ENCODE assay signal across 8 mouse cellular contexts in the genomic region with DNA sequence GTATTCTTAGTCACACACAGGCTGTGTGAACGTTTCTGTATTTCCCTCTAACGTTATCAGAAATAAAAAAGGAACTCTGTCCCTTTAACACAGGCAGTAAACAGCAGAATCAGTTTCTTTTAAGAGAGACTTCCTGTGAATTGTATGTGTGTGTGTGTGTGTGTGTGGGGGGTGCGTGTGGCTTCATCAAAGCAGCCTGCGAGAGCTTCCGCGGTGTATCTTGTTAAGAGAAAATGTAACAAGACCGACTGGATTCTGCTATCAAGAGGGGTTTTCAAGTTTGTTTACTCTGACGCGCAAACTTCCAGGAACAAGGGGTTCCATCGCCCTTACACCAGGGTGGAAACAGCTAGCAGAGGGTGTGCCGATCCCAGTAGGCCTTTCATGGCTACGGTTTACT.
DNase-seq lines count a peak whose midpoint lies in the region; ATAC-seq and TF ChIP-seq lines count a peak whose summit lies in the region.

No protein-coding gene starts in this region.

- no peak overlapping the region for H3K9ac ChIP-seq in liver, embryonic 12.5 days
- H3K9ac ChIP-seq in forebrain, embryonic 16.5 days (replicated peaks; ENCODE audit: low read depth, low read length), result no peak overlapping the region
- no peak overlapping the region for H3K9ac ChIP-seq in hindbrain, embryonic 14.5 days

- 25% methylated on average over 12 of the region's 12 CpGs for WGBS in liver, embryonic 12.5 days (ENCODE audit: insufficient replicate concordance)
- WGBS in olfactory bulb, adult 2 months, result 52% methylated on average over 12 of the region's 12 CpGs
- WGBS in forebrain, embryonic 16.5 days, result 65% methylated on average over 12 of the region's 12 CpGs
- WGBS in hindbrain, embryonic 14.5 days, result 64% methylated on average over 12 of the region's 12 CpGs

- H3K36me3 ChIP-seq in liver, embryonic 12.5 days, result no peaks in the 10 kb centered on the region
- no peaks in the 10 kb centered on the region for H3K36me3 ChIP-seq in forebrain, embryonic 16.5 days (ENCODE audit: control insufficient read depth, insufficient read depth)
- no peaks in the 10 kb centered on the region for H3K36me3 ChIP-seq in hindbrain, embryonic 14.5 days (replicated peaks; ENCODE audit: control insufficient read depth, insufficient read depth)

- ATAC-seq in liver, embryonic 12.5 days, result no peak
- no peak for ATAC-seq in forebrain, embryonic 16.5 days
- ATAC-seq in hindbrain, embryonic 14.5 days (ENCODE audit: low FRiP score), result no peak

- no peak for TF ChIP-seq CTCF in olfactory bulb, adult 2 months (IDR thresholded peaks at IDR 0.05; ENCODE audit: insufficient read depth, low read depth, low read length)

- H3K9me3 ChIP-seq in liver, embryonic 12.5 days (replicated peaks), result no peaks in the 10 kb centered on the region
- H3K9me3 ChIP-seq in forebrain, embryonic 16.5 days (ENCODE audit: control insufficient read depth, low read length), result no peaks in the 10 kb centered on the region
- H3K9me3 ChIP-seq in hindbrain, embryonic 14.5 days (ENCODE audit: control insufficient read depth, low read length), result no peaks in the 10 kb centered on the region

- peak overlapping the region; percentile 67 for H3K27ac ChIP-seq in brown adipose tissue, adult 24 weeks (replicated peaks; ENCODE audit: low read depth, low read length)
- no peak overlapping the region for H3K27ac ChIP-seq in liver, embryonic 12.5 days
- H3K27ac ChIP-seq in olfactory bulb, adult 2 months (ENCODE audit: insufficient read depth, low read depth, low read length), result peak overlapping the region; percentile 50; the same call in 1 of the 2 replicates
- no peak overlapping the region for H3K27ac ChIP-seq in forebrain, embryonic 16.5 days (ENCODE audit: low read length)
- no peak overlapping the region for H3K27ac ChIP-seq in hindbrain, embryonic 14.5 days

- peak overlapping the region; percentile 48 for H3K4me3 ChIP-seq in brown adipose tissue, adult 24 weeks (ENCODE audit: insufficient read depth, low read depth, low read length)
- no peak overlapping the region for H3K4me3 ChIP-seq in liver, embryonic 12.5 days
- no peak overlapping the region for H3K4me3 ChIP-seq in olfactory bulb, adult 2 months (ENCODE audit: insufficient read depth, low read depth, low read length)
- no peak overlapping the region for H3K4me3 ChIP-seq in forebrain, embryonic 16.5 days (replicated peaks; ENCODE audit: low read length)
- no peak overlapping the region for H3K4me3 ChIP-seq in hindbrain, embryonic 14.5 days (replicated peaks; ENCODE audit: low read length)

- peaks cover 3% of the 10 kb centered on the region; the same call in 1 of the 2 replicates for H3K27me3 ChIP-seq in liver, embryonic 12.5 days (replicated peaks)
- peaks cover 3% of the 10 kb centered on the region; the same call in 1 of the 2 replicates for H3K27me3 ChIP-seq in forebrain, embryonic 16.5 days (replicated peaks; ENCODE audit: control insufficient read depth, insufficient read depth, low read length)
- H3K27me3 ChIP-seq in hindbrain, embryonic 14.5 days (ENCODE audit: control insufficient read depth, insufficient read depth, low read length), result no peaks in the 10 kb centered on the region

- DNase-seq in embryo, embryonic 10.5 days (ENCODE audit: low spot score), result peak; percentile 37
- DNase-seq in embryo, embryonic 9.5 days (ENCODE audit: extremely low spot score), result no peak
- no peak for DNase-seq in hindbrain, embryonic 14.5 days (ENCODE audit: low spot score)
- DNase-seq in left cerebral cortex, adult 9 months (ENCODE audit: low spot score in 2 of 2), result no peak

- H3K4me1 ChIP-seq in brown adipose tissue, adult 24 weeks (ENCODE audit: control insufficient read depth, insufficient read depth, insufficient read length, low read length), result peaks cover 7% of the 10 kb centered on the region; the same call in 1 of the 2 replicates
- peaks cover 17% of the 10 kb centered on the region for H3K4me1 ChIP-seq in liver, embryonic 12.5 days
- peaks cover 19% of the 10 kb centered on the region for H3K4me1 ChIP-seq in olfactory bulb, adult 2 months (ENCODE audit: control insufficient read depth, insufficient read depth, low read length)
- peaks cover 10% of the 10 kb centered on the region for H3K4me1 ChIP-seq in forebrain, embryonic 16.5 days (replicated peaks; ENCODE audit: control insufficient read depth, insufficient read depth, low read length)
- no peaks in the 10 kb centered on the region for H3K4me1 ChIP-seq in hindbrain, embryonic 14.5 days (replicated peaks; ENCODE audit: control insufficient read depth, insufficient read depth, low read length)

- TF ChIP-seq POLR2A in olfactory bulb, adult 2 months (IDR thresholded peaks at IDR 0.05; ENCODE audit: insufficient read depth, low read depth, low read length), result no peak

- H3K4me2 ChIP-seq in liver, embryonic 12.5 days, result peak overlapping the region; percentile 6
- no peak overlapping the region for H3K4me2 ChIP-seq in forebrain, embryonic 16.5 days (ENCODE audit: low read length)
- no peak overlapping the region for H3K4me2 ChIP-seq in hindbrain, embryonic 14.5 days (replicated peaks)

Comparison
In these comparisons a context has a peak if more than half of its experiments do, and no peak if none do; other contexts are left out.
1. H3K27ac ChIP-seq: peak in brown adipose tissue, adult 24 weeks (single experiment) and olfactory bulb, adult 2 months (single experiment); none in liver, embryonic 12.5 days (single experiment), forebrain, embryonic 16.5 days (single experiment) and hindbrain, embryonic 14.5 days (single experiment).